In the genomic region with DNA sequence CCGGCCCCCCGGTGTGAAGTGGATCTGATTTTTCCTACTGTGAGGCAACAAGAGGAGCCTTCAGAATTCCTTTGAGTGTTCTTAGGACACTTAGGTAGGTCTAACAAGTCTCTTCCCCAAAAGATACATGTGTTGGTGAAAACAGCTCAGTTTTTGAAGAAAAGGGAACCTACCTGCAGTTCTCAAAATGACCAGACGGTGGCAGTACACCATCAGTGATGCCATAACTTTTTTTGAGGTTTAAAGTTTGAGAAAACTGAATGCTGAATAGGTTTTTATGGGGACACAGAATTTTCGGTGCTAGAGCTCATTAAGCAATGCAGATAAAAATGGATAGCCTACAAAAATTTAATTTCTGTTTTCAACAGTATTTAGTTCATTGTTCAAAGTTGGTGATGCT, we compare ENCODE assay signal across 8 mouse cellular contexts.
DNase-seq lines count a peak whose midpoint lies in the region; ATAC-seq and TF ChIP-seq lines count a peak whose summit lies in the region.

No protein-coding gene starts in this region.

- no peaks in the 10 kb centered on the region for H3K9me3 ChIP-seq in embryonic facial prominence, embryonic 13.5 days
- no peaks in the 10 kb centered on the region for H3K9me3 ChIP-seq in midbrain, embryonic 14.5 days (ENCODE audit: control insufficient read depth, low read length)
- H3K9me3 ChIP-seq in stomach, postnatal 0 days (ENCODE audit: control insufficient read depth, low read length): no peaks in the 10 kb centered on the region

- peak overlapping the region; percentile 23; the same call in 1 of the 2 replicates for H3K4me2 ChIP-seq in embryonic facial prominence, embryonic 13.5 days
- no peak overlapping the region for H3K4me2 ChIP-seq in midbrain, embryonic 14.5 days (ENCODE audit: low read length)
- peak overlapping the region; percentile 45 for H3K4me2 ChIP-seq in stomach, postnatal 0 days (replicated peaks; ENCODE audit: low read depth)

- H3K4me3 ChIP-seq in embryonic facial prominence, embryonic 13.5 days: no peak overlapping the region
- H3K4me3 ChIP-seq in midbrain, embryonic 14.5 days (replicated peaks; ENCODE audit: low read depth, low read length): no peak overlapping the region
- peak overlapping the region; percentile 34 for H3K4me3 ChIP-seq in stomach, postnatal 0 days (ENCODE audit: low read depth, low read length)

- peak; percentile 72 for TF ChIP-seq EP300 in stomach, postnatal 0 days (optimal IDR thresholded peaks at IDR 0.05)

- no peaks in the 10 kb centered on the region for H3K36me3 ChIP-seq in embryonic facial prominence, embryonic 13.5 days
- H3K36me3 ChIP-seq in midbrain, embryonic 14.5 days (ENCODE audit: control insufficient read depth, insufficient read depth, low read length): no peaks in the 10 kb centered on the region
- H3K36me3 ChIP-seq in stomach, postnatal 0 days (ENCODE audit: control insufficient read depth, insufficient read depth, low read length): no peaks in the 10 kb centered on the region

- 11% methylated on average over 4 of the region's 4 CpGs for WGBS in embryonic facial prominence, embryonic 13.5 days
- 11% methylated on average over 4 of the region's 4 CpGs for WGBS in midbrain, embryonic 14.5 days
- 4% methylated on average over 4 of the region's 4 CpGs for WGBS in stomach, postnatal 0 days

- intact Hi-C loops in heart, postnatal 36 days (cut with DNase I): loop anchor here (1.0 to 2.0 kb wide), 3 partner anchors 129 to 360 kb away; no protein-coding TSS in a partner anchor

- no peak overlapping the region for H3K9ac ChIP-seq in embryonic facial prominence, embryonic 13.5 days
- no peak overlapping the region for H3K9ac ChIP-seq in midbrain, embryonic 14.5 days (replicated peaks; ENCODE audit: low read length)
- H3K9ac ChIP-seq in stomach, postnatal 0 days (ENCODE audit: low read length): peak overlapping the region; percentile 52; the same call in 1 of the 2 replicates

- no peak for ATAC-seq in embryonic facial prominence, embryonic 13.5 days (ENCODE audit: insufficient number of reproducible peaks, insufficient read depth, low FRiP score, low TSS enrichment, low read depth)
- no peak for ATAC-seq in midbrain, embryonic 14.5 days (ENCODE audit: low FRiP score, low TSS enrichment)
- no peak for ATAC-seq in stomach, postnatal 0 days (ENCODE audit: low FRiP score, low TSS enrichment)

- peak; percentile 71 for DNase-seq in gastrocnemius, adult 18-20 months (ENCODE audit: low spot score)
- DNase-seq in gastrocnemius, postnatal 25 days: no peak
- DNase-seq in adrenal gland, postnatal 25 days: peak; percentile 57
- peak; percentile 81 to 90 for DNase-seq in heart, postnatal 36 days
- DNase-seq in left cerebral cortex, adult 18-20 months (ENCODE audit: low spot score in 2 of 2): peak; percentile 66 to 86
- peak; percentile 91 for DNase-seq in midbrain, embryonic 14.5 days
- DNase-seq in stomach, postnatal 0 days (ENCODE audit: low spot score): peak; percentile 74

- TF ChIP-seq CTCF in stomach, postnatal 0 days (IDR thresholded peaks at IDR 0.05; ENCODE audit: low read depth): peak; percentile 96

- no peaks in the 10 kb centered on the region; the same call in 1 of the 2 replicates for H3K27me3 ChIP-seq in embryonic facial prominence, embryonic 13.5 days
- no peaks in the 10 kb centered on the region for H3K27me3 ChIP-seq in midbrain, embryonic 14.5 days (ENCODE audit: control insufficient read depth, insufficient read depth, low read length)
- no peaks in the 10 kb centered on the region for H3K27me3 ChIP-seq in stomach, postnatal 0 days (ENCODE audit: control insufficient read depth, insufficient read depth, low read length)

- peak overlapping the region; percentile 82 for H3K27ac ChIP-seq in embryonic facial prominence, embryonic 13.5 days
- no peak overlapping the region for H3K27ac ChIP-seq in midbrain, embryonic 14.5 days (replicated peaks; ENCODE audit: low read depth, low read length)
- H3K27ac ChIP-seq in stomach, postnatal 0 days (replicated peaks): peak overlapping the region; percentile 84

- H3K4me1 ChIP-seq in embryonic facial prominence, embryonic 13.5 days: peaks cover 54% of the 10 kb centered on the region
- H3K4me1 ChIP-seq in midbrain, embryonic 14.5 days (ENCODE audit: control insufficient read depth, insufficient read depth, low read length): peaks cover 22% of the 10 kb centered on the region; the same call in 1 of the 2 replicates
- H3K4me1 ChIP-seq in stomach, postnatal 0 days (replicated peaks; ENCODE audit: control insufficient read depth, insufficient read depth): peaks cover 4% of the 10 kb centered on the region; the same call in 1 of the 2 replicates
